Mouse (Mus musculus) CH12.LX (cell line): ENCODE measurements at regions not wholly inside any gene's neighbourhood (a gene's known extent, or its start where the extent isn't known, plus 50 kb on each side); places are given as distances from the start of the nearest gene placed in this dataset.

ENCODE experiments used
- POLR2A ChIP-seq: IDR thresholded peaks from 2 replicates; pipeline ENCODE4 v1.6.1; 2011; ENCODE audit warnings: low read depth, mild to moderate bottlenecking, improper control_type of control experiment, low read length
- RCOR1 ChIP-seq: conservative IDR thresholded peaks from 2 replicates; pipeline ENCODE4 v1.6.1; 2012; ENCODE audit warnings: low read depth, mild to moderate bottlenecking, inconsistent platforms, low read length, improper control_type of control experiment
- USF2 ChIP-seq: conservative IDR thresholded peaks from 2 replicates; pipeline ENCODE4 v1.6.1; 2011; ENCODE audit warnings: low read depth, low read length, improper control_type of control experiment
- ZNF384 ChIP-seq: IDR thresholded peaks from 2 replicates; pipeline ENCODE4 v1.6.1; 2012; ENCODE audit warnings: low read depth, low read length, improper control_type of control experiment, inconsistent platforms

DNA sequence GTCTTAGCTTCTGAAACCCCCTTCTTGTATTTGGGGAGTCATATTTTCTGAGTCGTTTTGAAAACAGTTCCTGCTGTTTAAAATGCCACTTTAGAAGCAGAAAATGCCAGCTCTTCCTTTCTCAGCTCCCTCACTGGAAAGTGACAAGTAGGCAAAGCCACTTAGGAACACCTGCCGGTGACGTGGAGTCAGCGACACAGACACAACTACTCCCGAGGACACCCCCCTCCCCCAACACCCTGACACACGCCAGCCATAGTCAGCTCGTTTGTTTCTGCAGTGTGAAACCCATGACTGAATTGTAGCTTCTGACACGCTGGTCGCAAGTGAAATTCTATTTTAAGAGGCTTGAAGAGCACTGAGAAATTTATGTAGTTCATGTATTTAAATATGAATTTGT is 72.9 kb upstream of the Tlk1 start:
- TF ChIP-seq ZNF384 (no peak), RCOR1 (no peak), POLR2A (no peak), USF2 (no peak)
